Mouse (Mus musculus) ES-Bruce4 (cell line): ENCODE measurements at regions not wholly inside any gene's neighbourhood (a gene's known extent, or its start where the extent isn't known, plus 50 kb on each side); places are given as distances from the start of the nearest gene placed in this dataset.

ENCODE experiments used
- CTCF ChIP-seq: IDR thresholded peaks from one replicate; pipeline ENCODE4 v1.8.1; 2011; ENCODE audit warnings: low read depth, low read length
- EP300 ChIP-seq: IDR thresholded peaks from 2 replicates; pipeline ENCODE4 v1.6.1; 2011; ENCODE audit warnings: low read depth, low read length; ENCODE audit not compliant: insufficient read depth
- POLR2A ChIP-seq: IDR thresholded peaks from one replicate; pipeline ENCODE4 v1.8.1; 2011; ENCODE audit warnings: low read length; ENCODE audit not compliant: insufficient read depth

- TF ChIP-seq CTCF, result no peak
- TF ChIP-seq POLR2A, result no peak
- TF ChIP-seq EP300, result no peak
Observed at GRCm38 (mm10) chr4:56528571-56528970, 211.3 kb upstream of the Gm26657 start.
